Mouse (Mus musculus): ENCODE results near the gene T.

Gene T

GRCm38 (mm10) chr17:8433121-8433977 is 874 bp upstream of the T start:
- no peak for DNase-seq (ENCODE audit: low spot score in 2 of 2)

GRCm38 (mm10) chr17:8436184-8436583 is 2.0 kb downstream of the T start:
- DNase-seq (ENCODE audit: low spot score in 2 of 2), result no peak

GRCm38 (mm10) chr17:8444062-8444461 is 9.8 kb downstream of the T start:
- no peak for DNase-seq (ENCODE audit: low spot score in 2 of 2)

- no peak for DNase-seq (ENCODE audit: low spot score in 2 of 2)
These were observed 13.5 kb downstream of the T start for GRCm38 (mm10) chr17:8447676-8448192.

GRCm38 (mm10) chr17:8448324-8448723 is 14.1 kb downstream of the T start:
- no peak for DNase-seq (ENCODE audit: low spot score in 2 of 2)

- no peak for DNase-seq (ENCODE audit: low spot score in 2 of 2)
These were observed 21.0 kb downstream of the T start for GRCm38 (mm10) chr17:8455196-8455595.

GRCm38 (mm10) chr17:8455601-8456000 is 21.4 kb downstream of the T start:
- no peak for DNase-seq (ENCODE audit: low spot score in 2 of 2)

- no peak for DNase-seq (ENCODE audit: low spot score in 2 of 2)
These were observed 22.7 kb downstream of the T start for GRCm38 (mm10) chr17:8456856-8457460.

- DNase-seq (ENCODE audit: low spot score in 2 of 2), result peak in 1 of 2 experiments; percentile 44
These were observed 27.3 kb downstream of the T start for GRCm38 (mm10) chr17:8461568-8461967.

- DNase-seq (ENCODE audit: low spot score in 2 of 2), result peak in 1 of 2 experiments; percentile 47
These were observed 29.4 kb downstream of the T start for GRCm38 (mm10) chr17:8463482-8464128.

- DNase-seq (ENCODE audit: low spot score in 2 of 2), result no peak
These were observed 33.5 kb downstream of the T start for GRCm38 (mm10) chr17:8467771-8468170.

- peak; percentile 75 to 90 for DNase-seq (ENCODE audit: low spot score in 2 of 2)
These were observed 34.6 kb downstream of the T start for GRCm38 (mm10) chr17:8468716-8469344.

GRCm38 (mm10) chr17:8478554-8478953 is 44.3 kb downstream of the T start:
- DNase-seq (ENCODE audit: low spot score in 2 of 2), result no peak

- DNase-seq (ENCODE audit: low spot score in 2 of 2), result no peak
These were observed 45.4 kb downstream of the T start for GRCm38 (mm10) chr17:8479493-8480128.

GRCm38 (mm10) chr17:8481797-8482196 is 47.6 kb downstream of the T start:
- DNase-seq (ENCODE audit: low spot score in 2 of 2), result no peak

GRCm38 (mm10) chr17:8482876-8483275 is 48.7 kb downstream of the T start:
- no peak for DNase-seq (ENCODE audit: low spot score in 2 of 2)

- DNase-seq (ENCODE audit: low spot score in 2 of 2), result no peak
These were observed 50.0 kb downstream of the T start for GRCm38 (mm10) chr17:8484246-8484645.

- no peak for DNase-seq (ENCODE audit: low spot score in 2 of 2)
These were observed 50.9 kb downstream of the T start for GRCm38 (mm10) chr17:8485146-8485545.

- peak; percentile 80 to 87 for DNase-seq (ENCODE audit: low spot score in 2 of 2)
These were observed 53.6 kb downstream of the T start for GRCm38 (mm10) chr17:8487824-8488223.

- no peak for DNase-seq (ENCODE audit: low spot score in 2 of 2)
These were observed 56.7 kb downstream of the T start for GRCm38 (mm10) chr17:8490971-8491370.
